Mouse (Mus musculus) C2C12 (cell line): ENCODE measurements around the gene Zfp975.
"Not testable (repeated sequence)": the region's sequence is repeated elsewhere in the genome, so short reads cannot be mapped to it uniquely, and the experiment has no call there.

ENCODE experiments used
- CEBPB ChIP-seq: IDR thresholded peaks from one replicate; pipeline ENCODE4 v1.6.1; 2011; ENCODE audit warnings: low read depth, mild to moderate bottlenecking, control low read depth, moderate library complexity
- CTCF ChIP-seq: IDR thresholded peaks from one replicate; pipeline ENCODE4 v1.5.1; 2011; ENCODE audit not compliant: control insufficient read depth, insufficient read depth, insufficient read length
- MAX ChIP-seq: IDR thresholded peaks from one replicate; pipeline ENCODE4 v1.6.1; 2011; ENCODE audit warnings: mild to moderate bottlenecking, control low read depth
- MYOG ChIP-seq: IDR thresholded peaks from one replicate; pipeline ENCODE4 v1.6.1; 2011; ENCODE audit not compliant: control insufficient read depth, insufficient read length; ENCODE audit errors: extremely low read depth
- USF1 ChIP-seq: IDR thresholded peaks from one replicate; pipeline ENCODE4 v1.6.1; 2011; ENCODE audit warnings: low read depth, mild to moderate bottlenecking, control low read depth, moderate library complexity

DNA sequence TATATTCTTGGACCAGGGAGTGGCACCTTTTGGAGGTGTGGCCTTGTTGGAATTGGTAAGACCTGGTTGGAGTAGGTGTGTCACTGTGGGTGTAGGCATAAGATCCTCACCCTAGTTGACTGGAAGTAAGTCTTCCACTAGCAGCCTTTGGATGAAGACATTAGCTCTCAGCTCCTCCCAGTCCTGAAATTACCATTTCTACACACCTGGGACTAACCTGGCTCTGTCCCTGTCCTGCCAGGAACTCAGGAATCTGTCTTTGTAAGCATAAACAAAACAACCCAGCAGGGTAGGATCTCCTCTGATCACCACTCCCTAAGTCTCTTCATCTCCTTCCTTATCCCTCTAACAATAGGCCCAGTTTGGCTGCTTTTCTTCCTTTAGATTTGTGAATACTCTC lies 12.9 kb downstream of the Zfp975 start:
- not testable (repeated sequence) for TF ChIP-seq CTCF, MYOG, CEBPB, USF1, MAX
